Comparison of ENCODE assay signal across 23 mouse cellular contexts in the genomic region with DNA sequence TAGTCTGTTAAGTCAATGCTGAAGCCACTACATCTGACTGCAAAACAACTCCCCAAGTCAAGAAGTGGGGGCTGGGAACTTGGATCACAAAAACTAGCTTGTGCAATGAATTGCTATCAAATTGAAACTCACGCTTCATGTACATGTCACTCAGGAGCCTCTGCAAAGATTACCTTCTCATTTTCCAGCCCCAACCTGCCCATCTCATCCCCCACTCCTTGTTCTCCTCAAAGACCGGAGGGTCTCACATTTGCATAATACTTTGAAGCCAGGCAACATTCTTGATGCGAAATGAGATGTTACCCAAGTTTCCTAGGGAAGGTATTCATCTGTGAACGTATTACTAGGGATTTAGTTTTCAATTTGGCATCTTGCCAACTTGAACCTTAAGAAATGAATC. TPM values are rescaled to one million over a fixed set of nuclear protein-coding genes. Genes with fewer than 3 reads are reported as not detected.
A peak's percentile ranks its signal among the peaks of the same experiment; 100 is the strongest.
DNase-seq lines count a peak whose midpoint lies in the region; ATAC-seq and TF ChIP-seq lines count a peak whose summit lies in the region.
"Had no signal": no experiment of that assay in that cellular context is flagged by ENCODE, and none has a peak within 500 bp of the region (broad histone marks: within the 10 kb centered on the region; RNA-seq: fewer than 3 reads in every experiment).

No protein-coding gene starts in this region.

- WGBS in embryonic facial prominence, embryonic 13.5 days: 47% methylated on average over 4 of the region's 4 CpGs
- WGBS in embryonic facial prominence, embryonic 10.5 days: 76% methylated on average over 4 of the region's 4 CpGs
- WGBS in limb, embryonic 14.5 days: 74% methylated on average over 4 of the region's 4 CpGs
- WGBS in limb, embryonic 10.5 days: 86% methylated on average over 4 of the region's 4 CpGs
- WGBS in embryonic facial prominence, embryonic 14.5 days: 54% methylated on average over 4 of the region's 4 CpGs

- no peaks in the 10 kb centered on the region for H3K4me1 ChIP-seq in embryonic facial prominence, embryonic 13.5 days
- H3K4me1 ChIP-seq in embryonic facial prominence, embryonic 10.5 days: no peaks in the 10 kb centered on the region
- no peaks in the 10 kb centered on the region for H3K4me1 ChIP-seq in limb, embryonic 14.5 days (ENCODE audit: control insufficient read depth, insufficient read depth, low read length)
- no peaks in the 10 kb centered on the region for H3K4me1 ChIP-seq in limb, embryonic 10.5 days
- H3K4me1 ChIP-seq in embryonic facial prominence, embryonic 14.5 days (ENCODE audit: control insufficient read depth, insufficient read depth, low read length): no peaks in the 10 kb centered on the region

- no peak overlapping the region for H3K27ac ChIP-seq in embryonic facial prominence, embryonic 13.5 days
- no peak overlapping the region for H3K27ac ChIP-seq in embryonic facial prominence, embryonic 10.5 days (replicated peaks)
- no peak overlapping the region for H3K27ac ChIP-seq in limb, embryonic 14.5 days (replicated peaks; ENCODE audit: low read depth, low read length)
- H3K27ac ChIP-seq in limb, embryonic 10.5 days: no peak overlapping the region
- no peak overlapping the region for H3K27ac ChIP-seq in embryonic facial prominence, embryonic 14.5 days (replicated peaks; ENCODE audit: low read depth, low read length)

- no peak overlapping the region for H3K9ac ChIP-seq in embryonic facial prominence, embryonic 13.5 days
- H3K9ac ChIP-seq in limb, embryonic 14.5 days (ENCODE audit: low read depth, low read length, severe bottlenecking): no peak overlapping the region
- H3K9ac ChIP-seq in embryonic facial prominence, embryonic 14.5 days (ENCODE audit: low read depth, low read length): no peak overlapping the region

- 0 out of 2 replicates have a peak, but pooled peaks have one; percentile 56 for ATAC-seq in embryonic facial prominence, embryonic 13.5 days (ENCODE audit: insufficient number of reproducible peaks, insufficient read depth, low FRiP score, low TSS enrichment, low read depth)
- no peak for ATAC-seq in limb, embryonic 14.5 days (ENCODE audit: low FRiP score, low read depth)
- peak; percentile 77 for ATAC-seq in embryonic facial prominence, embryonic 14.5 days (ENCODE audit: low read depth)
- ATAC-seq: activated CD4-positive, CD25-positive, alpha-beta regulatory T cell, adult 4 months; CD4-positive, CD25-positive, alpha-beta regulatory T cell, adult 4 months; Patski had no signal

- H3K9me3 ChIP-seq in embryonic facial prominence, embryonic 13.5 days: no peaks in the 10 kb centered on the region
- H3K9me3 ChIP-seq in embryonic facial prominence, embryonic 10.5 days: no peaks in the 10 kb centered on the region
- no peaks in the 10 kb centered on the region for H3K9me3 ChIP-seq in limb, embryonic 14.5 days (ENCODE audit: control insufficient read depth, low read length)
- H3K9me3 ChIP-seq in limb, embryonic 10.5 days (replicated peaks): no peaks in the 10 kb centered on the region
- no peaks in the 10 kb centered on the region for H3K9me3 ChIP-seq in embryonic facial prominence, embryonic 14.5 days (ENCODE audit: control insufficient read depth, low read length)

- H3K36me3 ChIP-seq in embryonic facial prominence, embryonic 13.5 days: no peaks in the 10 kb centered on the region
- no peaks in the 10 kb centered on the region for H3K36me3 ChIP-seq in embryonic facial prominence, embryonic 10.5 days (replicated peaks)
- H3K36me3 ChIP-seq in limb, embryonic 14.5 days (ENCODE audit: control insufficient read depth, insufficient read depth, low read length): no peaks in the 10 kb centered on the region
- H3K36me3 ChIP-seq in limb, embryonic 10.5 days: no peaks in the 10 kb centered on the region
- H3K36me3 ChIP-seq in embryonic facial prominence, embryonic 14.5 days (ENCODE audit: control insufficient read depth, insufficient read depth, low read length): no peaks in the 10 kb centered on the region
- H3K36me3 ChIP-seq: G1E had no signal

- TF ChIP-seq POLR2A in limb, embryonic 14.5 days (IDR thresholded peaks at IDR 0.05; ENCODE audit: borderline replicate concordance, extremely low read depth, insufficient read depth, insufficient read length): no peak

- no peak overlapping the region for H3K4me3 ChIP-seq in embryonic facial prominence, embryonic 13.5 days
- no peak overlapping the region for H3K4me3 ChIP-seq in embryonic facial prominence, embryonic 10.5 days
- no peak overlapping the region for H3K4me3 ChIP-seq in limb, embryonic 14.5 days (replicated peaks; ENCODE audit: low read length)
- H3K4me3 ChIP-seq in limb, embryonic 10.5 days: no peak overlapping the region
- H3K4me3 ChIP-seq in embryonic facial prominence, embryonic 14.5 days (ENCODE audit: low read depth, low read length): no peak overlapping the region

- DNase-seq in embryonic facial prominence, embryonic 10.5 days (ENCODE audit: low spot score): no peak
- peak; percentile 17 for DNase-seq in limb, embryonic 14.5 days (ENCODE audit: low spot score)
- DNase-seq in limb, embryonic 10.5 days (ENCODE audit: low spot score): no peak
- DNase-seq in embryonic facial prominence, embryonic 14.5 days (ENCODE audit: low spot score): peak; percentile 77
- no peak for DNase-seq in layer of hippocampus, postnatal 10 days (ENCODE audit: low spot score in 2 of 2)
- DNase-seq: adrenal gland, adult 2 months; adrenal gland, adult 8-10 months; adrenal gland, postnatal 10 days; adrenal gland, postnatal 14 days; adrenal gland, postnatal 25 days; adrenal gland, postnatal 36 days; B cell, adult 2 months; cerebellum, adult 11 months; cerebellum, adult 11-12 months; cerebellum, adult 18-20 months had no signal

- no peak overlapping the region for H3K4me2 ChIP-seq in embryonic facial prominence, embryonic 13.5 days
- H3K4me2 ChIP-seq in limb, embryonic 14.5 days (replicated peaks; ENCODE audit: low read depth, low read length, severe bottlenecking): no peak overlapping the region
- no peak overlapping the region for H3K4me2 ChIP-seq in embryonic facial prominence, embryonic 14.5 days (ENCODE audit: low read depth, low read length)

- H3K27me3 ChIP-seq in embryonic facial prominence, embryonic 13.5 days: no peaks in the 10 kb centered on the region
- H3K27me3 ChIP-seq in embryonic facial prominence, embryonic 10.5 days (replicated peaks; ENCODE audit: low read depth, poor library complexity, severe bottlenecking): no peaks in the 10 kb centered on the region
- H3K27me3 ChIP-seq in limb, embryonic 14.5 days (ENCODE audit: control insufficient read depth, insufficient read depth, low read length): no peaks in the 10 kb centered on the region
- no peaks in the 10 kb centered on the region for H3K27me3 ChIP-seq in limb, embryonic 10.5 days (ENCODE audit: low read depth, poor library complexity, severe bottlenecking)
- no peaks in the 10 kb centered on the region for H3K27me3 ChIP-seq in embryonic facial prominence, embryonic 14.5 days (replicated peaks; ENCODE audit: control insufficient read depth, insufficient read depth, low read length)
- H3K27me3 ChIP-seq: CH12.LX, Patski had no signal

RNA-seq across cellular contexts. Expression of gene Plppr1, which starts 10.4 kb away (rescaled TPM):
- 7.3 and 8.4 TPM in 2 replicates for polyA plus RNA-seq in embryonic facial prominence, embryonic 13.5 days (2015; fragmentation: Nextera tagmentation; extraction: Ambion mirVana)
- polyA plus RNA-seq in embryonic facial prominence, embryonic 10.5 days (2016; fragmentation: Nextera tagmentation; extraction: Ambion mirVana): 2.5 and 2.9 TPM in 2 replicates
- 2.8 and 3.2 TPM in 2 replicates for polyA plus RNA-seq in limb, embryonic 14.5 days (2012; rRNA removed)
- 5.0 and 6.3 TPM in 2 replicates for polyA plus RNA-seq in limb, embryonic 14.5 days (2014; fragmentation: Nextera tagmentation; extraction: Ambion mirVana)
- 1.4 and 2.9 TPM in 2 replicates for polyA plus RNA-seq in limb, embryonic 10.5 days (2016; fragmentation: Nextera tagmentation; extraction: Ambion mirVana)
- 4.7 and 6.4 TPM in 2 replicates for polyA plus RNA-seq in embryonic facial prominence, embryonic 14.5 days (2014; fragmentation: Nextera tagmentation; extraction: Ambion mirVana)
- 10 to 100 TPM; 36.6 to 38.4 TPM for total RNA-seq in layer of hippocampus, postnatal 10 days (2021)
- total RNA-seq: adrenal gland, adult 2 months; CH12.LX; MEL had no signal
- polyA plus RNA-seq: adrenal gland, adult 2 months; C2C12; G1E had no signal

Comparison
In these comparisons a context has a peak if more than half of its experiments do, and no peak if none do; other contexts are left out.
1. DNase-seq: peak in limb, embryonic 14.5 days (single experiment) and embryonic facial prominence, embryonic 14.5 days (single experiment); none in embryonic facial prominence, embryonic 10.5 days (single experiment), limb, embryonic 10.5 days (single experiment) and layer of hippocampus, postnatal 10 days (0 of 2).